Mouse (Mus musculus) forebrain, embryonic 16.5 days (tissue): ENCODE measurements around the gene Nfkb1. TPM values are rescaled to one million over a fixed set of nuclear protein-coding genes. Genes with fewer than 3 reads are reported as not detected.
A peak's percentile ranks its signal among the peaks of the same experiment; 100 is the strongest.

Experiments
- ATAC-seq: fragments of 200-750 bp; cut with Nextera tagmentation; 2 replicates; pipeline ENCODE4 v1.8.0; 2017; ENCODE audit warnings: mild to moderate bottlenecking, moderate library complexity
- H3K27ac ChIP-seq: fragments of 300-500 bp; sonication (generic); 2 replicates; pipeline ENCODE4 v1.5.1; 2014; ENCODE audit warnings: low read length, control low read depth
- H3K27me3 ChIP-seq: fragments of 300-500 bp; sonication (generic); replicated peaks from 2 replicates; pipeline ENCODE4 v1.6.1; 2014; ENCODE audit warnings: low read length; ENCODE audit not compliant: control insufficient read depth, insufficient read depth
- H3K36me3 ChIP-seq: fragments of 300-500 bp; sonication (generic); 2 replicates; pipeline ENCODE4 v1.6.1; 2014; ENCODE audit not compliant: control insufficient read depth, insufficient read depth
- H3K4me1 ChIP-seq: fragments of 300-500 bp; sonication (generic); replicated peaks from 2 replicates; pipeline ENCODE4 v1.6.1; 2014; ENCODE audit warnings: low read length; ENCODE audit not compliant: control insufficient read depth, insufficient read depth
- H3K4me2 ChIP-seq: fragments of 300-500 bp; sonication (generic); 2 replicates; pipeline ENCODE4 v1.6.1; 2014; ENCODE audit warnings: mild to moderate bottlenecking, low read length, control low read depth
- H3K4me3 ChIP-seq: fragments of 300-500 bp; sonication (generic); replicated peaks from 2 replicates; pipeline ENCODE4 v1.5.1; 2014; ENCODE audit warnings: mild to moderate bottlenecking, low read length, control low read depth
- H3K9ac ChIP-seq: fragments of 300-500 bp; sonication (generic); replicated peaks from 2 replicates; pipeline ENCODE4 v1.6.1; 2014; ENCODE audit warnings: low read depth, low read length, control low read depth
- H3K9me3 ChIP-seq: fragments of 300-500 bp; sonication (generic); 2 replicates; pipeline ENCODE4 v1.6.1; 2016; ENCODE audit warnings: low read length; ENCODE audit not compliant: control insufficient read depth
- WGBS: fragments of 180-500 bp; shearing (Covaris S2); extraction: QIAGEN DNeasy Blood & Tissue Kit; methylation state at CpG from one replicate; pipeline ENCODE4 v1.1.7; 2014; 5-methylcytosine and 5-hydroxymethylcytosine counted together
- polyA plus RNA-seq: library from polyadenylated mRNA; unstranded; fragments of >200 nt; fragmentation: Nextera tagmentation; extraction: Ambion mirVana; gene quantifications from 2 replicates; pipeline ENCODE4 v1.2.1, GENCODE M21; 2015

Nfkb1 gene
- polyA plus RNA-seq, 1 experiment from 2014 or later = 7.1 TPM

DNA sequence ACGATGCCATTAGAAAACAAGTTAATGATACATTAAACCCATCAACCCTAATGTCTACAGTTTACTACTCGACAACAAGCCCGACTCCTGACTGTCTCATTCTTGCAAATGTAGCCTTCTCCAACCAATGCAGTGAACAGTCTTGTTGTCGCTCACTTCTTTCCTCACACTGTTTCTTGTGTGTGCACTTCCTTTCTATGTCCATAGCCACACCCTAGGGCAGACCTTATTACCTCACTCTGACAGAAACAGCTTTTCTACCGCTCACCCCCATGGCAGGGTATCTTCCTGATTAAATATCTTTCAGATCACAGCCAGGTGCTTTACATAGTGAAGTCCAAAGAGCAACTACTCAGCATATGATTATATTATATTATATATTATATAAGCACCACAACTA is 15.9 kb downstream of the Nfkb1 start:
- H3K27ac ChIP-seq = no peak overlapping the region
- ATAC-seq = no peak
- peaks cover 17% of the 10 kb centered on the region for H3K4me1 ChIP-seq
- no peaks in the 10 kb centered on the region for H3K36me3 ChIP-seq
- no peak overlapping the region for H3K9ac ChIP-seq
- 59% methylated on average over 5 of the region's 5 CpGs for WGBS
- H3K9me3 ChIP-seq = no peaks in the 10 kb centered on the region
- no peak overlapping the region for H3K4me2 ChIP-seq
- H3K4me3 ChIP-seq = no peak overlapping the region
- no peaks in the 10 kb centered on the region for H3K27me3 ChIP-seq

DNA sequence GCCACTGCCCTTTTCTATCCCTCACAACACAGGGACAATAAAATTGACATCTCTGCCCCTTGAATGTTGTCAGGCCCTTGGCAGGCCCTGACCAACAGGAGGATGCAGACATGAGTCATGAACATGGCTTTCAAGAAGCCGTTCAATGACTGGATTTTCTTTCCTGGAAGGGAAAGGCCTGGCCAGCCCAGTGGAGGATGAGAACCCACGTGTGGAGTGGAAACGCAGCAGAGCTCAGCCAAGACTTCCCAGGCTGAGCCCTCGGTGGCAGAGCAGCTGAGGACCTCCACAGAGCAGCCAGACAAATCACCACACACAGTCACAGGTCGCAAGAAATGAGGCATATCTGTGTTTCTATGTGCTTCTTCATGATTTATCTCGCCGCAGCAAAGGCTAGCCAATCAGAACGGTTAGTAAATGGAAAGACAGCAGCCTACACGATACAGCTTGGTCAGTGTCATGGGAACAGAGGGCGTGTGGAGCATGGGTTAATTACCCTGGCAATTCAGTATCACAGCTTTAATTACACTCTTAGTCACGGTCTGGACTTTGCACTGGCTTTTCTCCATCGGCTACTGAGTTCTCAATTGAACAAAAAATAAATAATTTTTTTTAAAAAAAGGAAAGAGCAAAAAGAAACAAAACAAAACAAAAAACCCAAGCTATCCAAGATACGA is 16.5 kb downstream of the Nfkb1 start:
- 40% methylated on average over 13 of the region's 13 CpGs for WGBS

DNA sequence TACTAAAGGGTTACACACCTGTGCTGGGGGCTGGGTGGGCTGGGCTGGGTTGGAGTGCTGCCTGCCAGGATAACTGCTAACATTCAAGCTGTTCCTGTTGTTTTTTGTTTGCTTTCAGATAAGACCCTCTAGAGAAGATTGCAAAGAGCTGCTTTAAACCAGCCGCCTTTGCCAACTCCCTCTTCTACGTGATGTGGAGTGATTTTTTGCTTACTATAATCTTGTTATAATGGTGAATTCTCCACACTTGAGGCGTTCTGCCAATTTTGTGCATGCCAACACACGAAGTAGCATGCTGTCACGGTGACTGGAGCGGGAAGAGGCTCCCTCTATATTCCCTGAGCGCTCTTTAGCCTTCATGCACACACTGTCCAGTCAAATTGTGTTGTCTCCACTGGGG is 17.7 kb downstream of the Nfkb1 start:
- Histone ChIP-seq H3K27me3 (no peaks in the 10 kb centered on the region), H3K4me1 (peaks cover 17% of the 10 kb centered on the region), H3K27ac (no peak overlapping the region), H3K36me3 (no peaks in the 10 kb centered on the region), H3K9me3 (no peaks in the 10 kb centered on the region), H3K4me3 (no peak overlapping the region), H3K4me2 (no peak overlapping the region), H3K9ac (no peak overlapping the region)
- ATAC-seq = peak; percentile 51
- 28% methylated on average over 7 of the region's 7 CpGs for WGBS

More for the DNA sequence above, 16.5 kb downstream of the Nfkb1 start:
- Histone ChIP-seq H3K4me2 (no peak overlapping the region), H3K9ac (no peak overlapping the region), H3K27me3 (no peaks in the 10 kb centered on the region), H3K27ac (0 out of 2 replicates have a peak overlapping the region, but pooled peaks have one; percentile 4), H3K36me3 (no peaks in the 10 kb centered on the region), H3K4me3 (no peak overlapping the region), H3K4me1 (peaks cover 17% of the 10 kb centered on the region), H3K9me3 (no peaks in the 10 kb centered on the region)
- ATAC-seq = peak; percentile 53

DNA sequence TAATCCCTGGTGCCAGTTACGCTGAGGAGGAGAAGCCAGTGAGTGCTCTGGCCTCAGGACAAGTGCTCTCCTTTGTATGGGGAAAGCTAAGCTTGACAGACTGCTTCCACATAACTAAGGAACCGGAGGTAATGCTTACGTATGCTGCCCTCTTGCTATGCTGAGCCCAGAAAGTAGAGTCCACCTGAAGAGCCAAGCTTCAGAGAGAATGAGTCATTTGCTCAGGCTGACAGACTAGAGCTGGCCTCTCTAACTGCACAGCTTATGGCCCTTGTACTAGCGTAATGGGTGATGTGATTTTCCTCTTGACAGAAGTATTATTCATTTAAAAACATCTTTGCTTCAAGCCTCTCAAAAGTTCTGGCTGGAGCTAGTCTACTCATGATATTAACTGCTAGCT is 18.3 kb downstream of the Nfkb1 start:
- no peaks in the 10 kb centered on the region for H3K27me3 ChIP-seq
- H3K36me3 ChIP-seq = no peaks in the 10 kb centered on the region
- no peak overlapping the region for H3K4me3 ChIP-seq
- 86% methylated on average over 4 of the region's 4 CpGs for WGBS
- no peaks in the 10 kb centered on the region for H3K9me3 ChIP-seq
- H3K4me1 ChIP-seq = peaks cover 17% of the 10 kb centered on the region
- ATAC-seq = no peak
- no peak overlapping the region for H3K27ac ChIP-seq
- no peak overlapping the region for H3K4me2 ChIP-seq
- no peak overlapping the region for H3K9ac ChIP-seq

DNA sequence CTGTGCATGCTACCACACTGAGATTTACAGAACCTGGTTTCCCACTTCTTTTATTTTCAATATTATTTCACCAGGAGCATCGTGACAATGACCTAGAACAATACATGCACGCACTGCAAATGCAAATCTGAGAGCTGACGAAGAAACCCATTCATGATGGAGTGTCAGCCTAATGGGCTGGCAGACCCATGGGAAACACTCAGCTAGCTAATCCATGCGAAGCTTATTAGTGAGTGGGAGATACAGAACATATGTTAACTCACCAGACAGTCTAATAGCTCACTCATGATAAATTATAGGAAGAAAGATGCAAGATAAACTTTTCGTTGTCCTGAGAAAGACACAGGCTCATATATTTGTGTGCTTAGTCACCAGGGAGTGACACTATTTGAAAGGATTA is 19.2 kb downstream of the Nfkb1 start:
- no peak overlapping the region for H3K9ac ChIP-seq
- no peaks in the 10 kb centered on the region for H3K27me3 ChIP-seq
- H3K4me1 ChIP-seq = peaks cover 17% of the 10 kb centered on the region
- 44% methylated on average over 5 of the region's 5 CpGs for WGBS
- H3K9me3 ChIP-seq = no peaks in the 10 kb centered on the region
- ATAC-seq = peak; percentile 51; the same call in 1 of the 2 replicates
- H3K27ac ChIP-seq = no peak overlapping the region
- H3K4me2 ChIP-seq = no peak overlapping the region
- H3K36me3 ChIP-seq = no peaks in the 10 kb centered on the region
- H3K4me3 ChIP-seq = no peak overlapping the region

DNA sequence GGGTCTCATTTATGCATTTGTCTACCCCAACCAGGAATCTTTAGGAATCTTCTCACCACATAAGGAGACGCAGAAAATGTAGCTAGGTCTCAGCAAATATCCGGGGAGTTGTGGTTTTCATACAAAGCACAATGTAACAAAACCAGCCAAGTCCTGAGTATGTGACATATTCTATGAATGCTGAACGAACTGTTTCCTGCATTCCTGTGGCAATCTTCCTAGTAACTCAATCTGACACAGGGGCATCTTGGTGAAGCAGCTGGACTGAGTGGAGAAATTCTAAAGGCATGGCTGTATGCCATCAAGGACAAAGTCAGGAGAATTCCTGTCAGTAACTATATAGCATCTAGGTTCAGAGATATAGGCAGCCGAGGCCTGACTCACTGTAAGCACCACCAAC is 20.5 kb downstream of the Nfkb1 start:
- peaks cover 17% of the 10 kb centered on the region for H3K4me1 ChIP-seq
- no peak overlapping the region for H3K27ac ChIP-seq
- H3K27me3 ChIP-seq = no peaks in the 10 kb centered on the region
- H3K4me2 ChIP-seq = no peak overlapping the region
- H3K9me3 ChIP-seq = no peaks in the 10 kb centered on the region
- WGBS = 71% methylated on average over 4 of the region's 4 CpGs
- H3K4me3 ChIP-seq = no peak overlapping the region
- no peak for ATAC-seq
- H3K36me3 ChIP-seq = no peaks in the 10 kb centered on the region
- no peak overlapping the region for H3K9ac ChIP-seq

DNA sequence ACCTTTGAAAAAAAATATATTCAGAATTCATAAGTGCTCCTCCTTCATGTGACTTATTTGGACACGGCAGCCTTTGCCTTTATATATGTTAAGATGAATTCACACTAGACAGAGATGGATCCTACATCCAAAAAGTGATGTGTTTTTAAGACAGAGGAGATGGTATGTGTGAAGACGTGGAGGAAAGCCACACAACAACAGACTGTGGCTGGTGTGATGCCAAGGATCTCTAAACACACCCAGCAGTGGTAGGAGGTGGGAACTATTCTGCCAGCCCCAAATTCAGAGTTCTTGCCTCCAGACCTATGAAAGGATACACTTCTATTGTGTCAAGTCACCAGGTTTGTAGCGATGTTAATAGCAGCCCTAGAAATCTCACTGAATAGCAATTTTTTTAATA is 24.3 kb downstream of the Nfkb1 start:
- Histone ChIP-seq H3K9me3 (no peaks in the 10 kb centered on the region), H3K27me3 (no peaks in the 10 kb centered on the region), H3K4me1 (0 out of 2 replicates have a peak, but pooled peaks cover under 1% of the 10 kb centered on the region), H3K27ac (no peak overlapping the region), H3K9ac (no peak overlapping the region), H3K4me2 (no peak overlapping the region), H3K36me3 (no peaks in the 10 kb centered on the region), H3K4me3 (no peak overlapping the region)
- ATAC-seq = 0 out of 2 replicates have a peak, but pooled peaks have one; percentile 21
- 66% methylated on average over 3 of the region's 3 CpGs for WGBS

DNA sequence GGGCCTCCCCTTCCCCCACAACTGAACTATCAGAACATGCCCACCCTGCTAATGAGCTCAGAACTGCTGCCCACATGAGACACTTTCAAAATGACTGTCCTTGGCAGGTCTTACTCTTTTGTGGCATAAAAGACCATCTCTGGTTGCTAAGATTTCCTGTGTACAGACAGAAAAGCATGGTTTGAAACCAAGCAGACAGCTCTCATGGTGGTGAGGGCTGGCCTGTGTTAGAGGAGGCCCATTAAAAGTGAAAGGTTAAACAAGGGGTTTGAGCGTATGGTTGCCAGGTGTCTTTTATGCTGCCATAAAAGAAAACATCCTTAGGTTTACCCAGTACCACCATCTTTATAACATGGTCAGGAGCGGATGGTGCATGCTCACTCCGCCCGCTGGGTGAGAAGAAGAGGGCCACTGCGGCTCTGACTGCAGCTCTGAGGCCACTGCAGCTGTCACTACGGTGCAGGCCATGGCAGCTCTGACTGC is 25.5 kb downstream of the Nfkb1 start:
- H3K36me3 ChIP-seq = no peaks in the 10 kb centered on the region
- no peak overlapping the region for H3K4me3 ChIP-seq
- H3K27ac ChIP-seq = no peak overlapping the region
- no peak overlapping the region for H3K9ac ChIP-seq
- 0 out of 2 replicates have a peak, but pooled peaks have one; percentile 50 for ATAC-seq
- 72% methylated on average over 6 of the region's 6 CpGs for WGBS
- no peak overlapping the region for H3K4me2 ChIP-seq
- no peaks in the 10 kb centered on the region for H3K4me1 ChIP-seq
- no peaks in the 10 kb centered on the region for H3K9me3 ChIP-seq
- no peaks in the 10 kb centered on the region for H3K27me3 ChIP-seq

DNA sequence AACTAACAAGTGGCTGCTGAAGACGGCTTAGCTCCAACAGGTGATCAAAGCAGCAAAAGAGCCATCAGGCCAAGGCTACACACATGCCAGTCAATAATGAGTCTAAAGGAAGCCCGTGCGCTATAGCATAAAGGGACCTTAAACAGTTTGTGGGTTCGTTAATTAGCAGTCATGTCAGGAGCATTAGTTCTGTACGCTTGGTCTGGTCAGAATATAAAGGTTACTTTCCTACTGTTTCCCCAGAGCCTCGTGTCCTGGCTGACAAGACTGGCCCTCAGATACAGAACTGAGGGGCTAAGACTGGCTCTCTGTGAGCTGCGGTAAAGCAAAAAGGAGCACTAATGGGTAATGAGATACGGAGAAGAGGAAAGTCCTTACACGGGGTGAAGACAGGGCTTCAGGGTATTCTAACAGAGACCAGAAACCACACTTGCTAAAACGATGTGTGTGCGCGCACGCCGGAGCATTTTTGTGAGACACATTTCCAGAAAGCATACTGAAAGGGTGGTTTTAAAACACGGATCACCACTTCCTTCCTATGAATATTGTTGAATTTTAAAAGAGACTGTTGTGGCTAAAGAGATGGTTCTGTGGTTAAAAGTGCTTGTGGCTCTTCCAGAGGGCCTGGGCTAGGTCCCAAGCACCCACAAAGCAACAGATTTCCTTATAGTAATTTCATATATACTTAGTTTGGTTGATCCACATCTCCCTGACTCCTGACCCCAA is 29.0 kb downstream of the Nfkb1 start:
- Histone ChIP-seq H3K36me3 (no peaks in the 10 kb centered on the region), H3K4me2 (no peak overlapping the region), H3K4me1 (no peaks in the 10 kb centered on the region), H3K4me3 (no peak overlapping the region), H3K9ac (no peak overlapping the region), H3K9me3 (no peaks in the 10 kb centered on the region), H3K27me3 (no peaks in the 10 kb centered on the region), H3K27ac (no peak overlapping the region)
- 42% methylated on average over 15 of the region's 15 CpGs for WGBS
- peak; percentile 15; the same call in 1 of the 2 replicates for ATAC-seq
